Mouse (Mus musculus) testis, adult 2 months (tissue): Measurements from ENCODE around the gene 4930579F01Rik. TPM values are rescaled to one million over a fixed set of nuclear protein-coding genes. Genes with fewer than 3 reads are reported as not detected.
A peak's percentile ranks its signal among the peaks of the same experiment; 100 is the strongest.

ENCODE experiments used
- H3K27ac ChIP-seq: fragments of 200-500 bp; 2 replicates; pipeline ENCODE4 v1.5.1; 2012; ENCODE audit warnings: low read depth, low read length; ENCODE audit not compliant: control insufficient read depth, insufficient read depth
- H3K27me3 ChIP-seq: fragments of 200-500 bp; 2 replicates; pipeline ENCODE4 v1.6.1; 2012; ENCODE audit warnings: mild to moderate bottlenecking, low read length, moderate library complexity; ENCODE audit not compliant: control insufficient read depth, insufficient read depth
- H3K36me3 ChIP-seq: fragments of 200-500 bp; 2 replicates; pipeline ENCODE4 v1.6.1; 2012; ENCODE audit warnings: mild to moderate bottlenecking, low read length; ENCODE audit not compliant: control insufficient read depth, insufficient read depth
- H3K4me1 ChIP-seq: fragments of 200-500 bp; 2 replicates; pipeline ENCODE4 v1.6.1; 2012; ENCODE audit warnings: low read length; ENCODE audit not compliant: control insufficient read depth, insufficient read depth
- H3K4me3 ChIP-seq: fragments of 200-500 bp; 2 replicates; pipeline ENCODE4 v1.5.1; 2012; ENCODE audit warnings: low read depth, mild to moderate bottlenecking, low read length, moderate library complexity, mixed read lengths; ENCODE audit not compliant: control insufficient read depth
- CTCF ChIP-seq: fragments of 200-500 bp; IDR thresholded peaks from 2 replicates; pipeline ENCODE4 v1.5.1; 2012; ENCODE audit warnings: low read depth, mild to moderate bottlenecking, inconsistent platforms, low read length, moderate library complexity; ENCODE audit not compliant: control insufficient read depth, insufficient read depth, insufficient replicate concordance
- POLR2A ChIP-seq: fragments of 200-500 bp; IDR thresholded peaks from 2 replicates; pipeline ENCODE4 v1.6.1; 2012; ENCODE audit warnings: low read depth, mild to moderate bottlenecking, inconsistent platforms, low read length, moderate library complexity; ENCODE audit not compliant: control insufficient read depth
- polyA plus RNA-seq: library from polyadenylated mRNA; depleted of rRNA; stranded (reverse); fragments of >200 nt; gene quantifications from 2 replicates; pipeline ENCODE4 v1.2.3, GENCODE M21; 2012

The 4930579F01Rik gene
- polyA plus RNA-seq, 1 experiment: 96.6 TPM

GRCm38 (mm10) chr3:138161623-138162022 lies 32.0 kb downstream of the 4930579F01Rik start:
- TF ChIP-seq POLR2A (no peak), CTCF (no peak)

DNA sequence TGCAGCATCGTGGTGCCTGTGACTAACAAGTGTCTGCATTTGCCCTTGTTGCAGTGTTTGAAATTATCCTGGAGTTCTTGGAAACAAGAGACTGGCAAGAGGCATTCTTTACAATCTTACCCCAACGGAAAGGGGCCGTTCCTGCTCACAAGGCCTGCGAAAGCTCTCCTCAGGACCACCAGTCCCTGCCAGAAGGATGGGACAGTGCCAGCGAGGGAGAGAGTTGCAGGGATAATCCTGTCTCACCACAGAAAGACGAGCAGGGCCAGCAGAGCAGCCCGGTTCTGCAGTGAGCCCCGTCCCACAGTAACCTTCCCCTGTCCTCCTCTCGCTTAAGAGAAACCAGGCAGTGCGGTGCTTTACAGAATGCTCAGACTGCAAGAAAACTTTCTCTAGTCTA lies 37.0 kb downstream of the 4930579F01Rik start:
- Histone ChIP-seq H3K27me3 (no peaks in the 10 kb centered on the region), H3K36me3 (no peaks in the 10 kb centered on the region; the same call in 1 of the 2 replicates), H3K4me1 (peaks cover 2% of the 10 kb centered on the region), H3K4me3 (no peak overlapping the region), H3K27ac (no peak overlapping the region)
- TF ChIP-seq CTCF (no peak), POLR2A (no peak)

More at GRCm38 (mm10) chr3:138161623-138162022, 32.0 kb downstream of the 4930579F01Rik start:
- no peak overlapping the region for H3K4me3 ChIP-seq
- peaks cover 3% of the 10 kb centered on the region for H3K4me1 ChIP-seq
- no peaks in the 10 kb centered on the region for H3K27me3 ChIP-seq
- no peaks in the 10 kb centered on the region for H3K36me3 ChIP-seq
- H3K27ac ChIP-seq: no peak overlapping the region

DNA sequence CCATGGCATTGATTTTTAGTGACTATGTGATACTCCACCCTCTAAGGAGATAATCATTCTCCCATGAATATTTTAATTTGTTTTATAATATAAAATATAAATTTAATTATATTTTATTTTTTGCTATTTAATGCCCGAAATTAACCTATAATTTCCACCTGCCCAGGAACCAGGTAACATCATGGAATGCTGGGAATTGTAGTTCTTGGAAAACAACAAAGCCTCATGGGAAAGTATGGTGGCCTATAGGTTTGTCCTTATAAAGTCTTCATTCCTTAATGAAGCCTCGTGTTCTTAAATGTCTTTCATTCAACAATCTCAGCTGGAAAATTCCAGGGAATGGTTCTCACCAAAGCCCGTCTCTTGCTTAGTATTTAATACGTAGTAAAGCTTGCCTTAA lies 38.6 kb downstream of the 4930579F01Rik start:
- Histone ChIP-seq H3K27ac (no peak overlapping the region), H3K36me3 (no peaks in the 10 kb centered on the region; the same call in 1 of the 2 replicates), H3K27me3 (no peaks in the 10 kb centered on the region), H3K4me3 (no peak overlapping the region), H3K4me1 (no peaks in the 10 kb centered on the region)
- TF ChIP-seq CTCF (no peak), POLR2A (no peak)

DNA sequence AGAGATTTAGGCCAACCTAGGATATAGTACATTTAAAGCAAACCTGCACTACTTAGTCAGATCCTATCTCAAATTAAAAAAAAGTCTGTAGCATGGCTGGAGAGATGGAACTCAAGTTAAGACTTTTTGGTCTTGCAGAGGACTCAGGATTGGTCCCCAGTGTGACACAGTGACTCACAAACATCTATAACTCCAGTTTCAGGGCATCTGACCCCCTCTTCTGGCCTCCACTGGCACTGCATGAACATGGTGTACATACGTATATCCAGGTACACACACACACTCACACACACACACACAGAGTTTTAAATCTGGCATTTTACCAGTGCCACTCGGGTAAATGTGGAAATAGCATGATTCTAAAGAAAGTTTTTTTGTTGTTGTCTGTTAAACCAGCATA lies 44.8 kb downstream of the 4930579F01Rik start:
- Histone ChIP-seq H3K4me1 (peaks cover 2% of the 10 kb centered on the region; the same call in 1 of the 2 replicates), H3K27me3 (no peaks in the 10 kb centered on the region), H3K36me3 (peaks cover 2% of the 10 kb centered on the region), H3K4me3 (no peak overlapping the region), H3K27ac (no peak overlapping the region)
- TF ChIP-seq CTCF (no peak), POLR2A (no peak)

DNA sequence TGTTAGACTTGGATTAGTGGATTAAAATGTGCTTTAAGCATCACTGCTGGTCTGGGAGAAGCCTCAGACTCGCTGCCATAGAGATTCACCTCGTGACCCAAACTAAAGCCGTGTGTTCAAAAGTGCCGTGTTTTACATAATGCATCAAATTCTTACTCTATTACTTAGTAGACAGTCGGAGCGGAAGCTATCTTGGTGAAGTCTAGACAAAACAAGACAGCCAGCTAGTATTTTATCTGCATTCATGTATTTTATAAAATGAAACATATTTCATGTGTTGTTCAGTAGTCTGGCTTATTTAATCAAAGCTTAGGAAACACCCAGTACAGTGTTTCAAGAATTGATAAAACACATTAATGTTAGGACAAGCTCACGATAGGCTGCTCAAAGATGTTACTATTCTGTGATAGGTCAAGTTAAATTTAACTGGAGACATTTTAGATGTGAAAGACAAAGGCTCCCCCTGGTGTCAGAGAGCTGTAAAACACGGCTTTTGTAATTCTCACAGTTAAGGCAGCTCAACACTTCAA lies 48.9 kb downstream of the 4930579F01Rik start, which contains the start of gene Mttp:
Gene Mttp, minus strand, starts transcription at position 327 of the 530 bp plus-strand sequence.
- H3K36me3 ChIP-seq: peaks cover 2% of the 10 kb centered on the region
- H3K27ac ChIP-seq: peak within 1 kb of the TSS; percentile 99
- H3K4me3 ChIP-seq: peak within 1 kb of the TSS; percentile 99
- TF ChIP-seq CTCF (no peak), POLR2A (no peak)
- H3K27me3 ChIP-seq: no peaks in the 10 kb centered on the region
- peaks cover 2% of the 10 kb centered on the region; the same call in 1 of the 2 replicates for H3K4me1 ChIP-seq

- no peaks in the 10 kb centered on the region for H3K27me3 ChIP-seq
Observed at GRCm38 (mm10) chr3:138144060-138144641, 49.5 kb downstream of the 4930579F01Rik start.

GRCm38 (mm10) chr3:138143315-138144059 lies 50.1 kb downstream of the 4930579F01Rik start, which contains the start of gene Trmt10a:
Trmt10a (plus strand) TSS chr3:138143448.
- Histone ChIP-seq H3K36me3 (no peaks in the 10 kb centered on the region; the same call in 1 of the 2 replicates), H3K27me3 (no peaks in the 10 kb centered on the region)

More at GRCm38 (mm10) chr3:138144060-138144641, 49.5 kb downstream of the 4930579F01Rik start:
- no peak for TF ChIP-seq CTCF
- Histone ChIP-seq H3K27ac (peak overlapping the region; percentile 99), H3K36me3 (peaks cover 2% of the 10 kb centered on the region), H3K4me1 (peaks cover 2% of the 10 kb centered on the region; the same call in 1 of the 2 replicates), H3K4me3 (peak overlapping the region; percentile 99)

More at GRCm38 (mm10) chr3:138143315-138144059, 50.1 kb downstream of the 4930579F01Rik start, which contains the start of gene Trmt10a:
- Histone ChIP-seq H3K4me1 (peaks cover 2% of the 10 kb centered on the region; the same call in 1 of the 2 replicates), H3K4me3 (peak within 1 kb of the TSS; percentile 99), H3K27ac (peak within 1 kb of the TSS; percentile 100)
- TF ChIP-seq CTCF: peak; percentile 16; the same call in 1 of the 2 replicates
- peak; percentile 93 for TF ChIP-seq POLR2A
